Mouse (Mus musculus) adrenal gland, adult (tissue): ENCODE data around the gene Tnks1bp1.

Source experiments
- DNase-seq, 2 experiments: peaks; one replicate each; pipeline ENCODE4 v3.0.0; 2022 to 2023; ENCODE audit warnings: low spot score in 1 of 2; ENCODE audit not compliant: inconsistent age in 2 of 2

Tnks1bp1 gene

DNA sequence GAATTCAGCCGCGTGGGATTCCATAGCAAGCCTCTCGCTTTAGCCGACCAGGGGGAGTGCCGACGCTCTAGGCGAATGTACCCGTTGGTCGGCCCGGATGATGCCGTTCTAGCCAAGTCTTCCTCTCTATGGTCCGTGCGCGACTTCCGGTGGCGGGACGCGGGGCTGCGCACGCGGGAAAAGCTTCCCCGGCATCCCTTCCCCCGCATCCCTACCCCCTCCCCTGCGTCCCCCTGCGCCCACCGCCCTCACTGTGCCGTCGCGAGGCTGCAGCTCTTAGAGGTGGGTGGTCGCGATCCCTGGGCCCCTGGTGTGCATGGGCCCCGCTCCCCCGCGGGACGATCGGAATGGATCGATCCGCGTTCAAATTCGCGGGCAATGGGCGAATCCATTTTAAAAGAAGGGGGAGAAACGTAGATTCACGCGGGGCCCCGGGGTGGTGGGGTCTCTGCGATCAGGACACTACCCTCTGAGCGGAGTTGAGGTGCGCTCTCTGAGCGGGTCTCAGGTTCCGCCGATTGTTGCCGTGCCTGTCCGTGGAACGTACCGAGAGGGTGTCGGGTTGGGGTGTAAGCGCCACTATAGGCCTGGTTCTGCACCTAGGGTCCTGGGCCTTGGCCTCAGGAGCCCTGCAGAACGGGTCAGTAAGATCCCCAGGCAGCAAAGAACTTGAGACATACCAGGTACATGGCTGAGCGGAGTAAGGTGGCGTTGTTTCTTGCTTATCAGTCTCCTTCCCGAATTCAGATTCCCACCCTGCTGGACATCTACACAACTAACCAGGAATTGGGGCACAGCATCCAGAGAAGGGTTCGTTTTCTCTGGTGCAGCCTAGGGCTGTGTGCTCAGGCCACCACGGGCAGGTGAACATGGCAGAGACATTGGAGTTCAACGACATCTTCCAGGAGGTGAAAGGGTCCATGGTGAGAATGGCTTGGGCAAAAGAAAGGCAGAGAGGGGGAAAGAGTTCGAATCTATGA lies 10.5 kb upstream of the Tnks1bp1 start, which contains the start of the genes Ssrp1 and P2rx3:
Gene Ssrp1, plus strand, starts transcription at position 188 of the 980 bp plus-strand sequence.
Gene P2rx3, minus strand, starts transcription at position 416 of the 980 bp plus-strand sequence.
- peak; percentile 91 to 97 for DNase-seq

DNA sequence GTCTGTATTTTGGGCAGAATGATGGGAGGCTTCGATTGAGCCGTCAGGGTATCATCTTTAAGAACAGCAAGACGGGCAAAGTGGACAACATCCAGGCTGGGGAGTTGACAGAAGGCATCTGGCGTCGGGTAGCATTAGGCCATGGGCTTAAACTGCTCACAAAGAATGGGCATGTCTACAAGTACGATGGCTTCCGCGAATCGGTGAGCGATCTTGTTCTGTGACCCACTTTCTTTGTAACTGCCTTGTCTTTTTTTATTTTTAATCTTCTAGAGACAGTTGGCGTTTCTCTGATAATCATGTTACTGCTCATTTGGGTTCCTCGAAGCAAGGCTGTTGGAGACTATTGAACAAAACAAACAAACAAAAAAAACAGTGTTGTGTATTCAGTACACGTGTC lies 9.5 kb upstream of the Tnks1bp1 start:
- DNase-seq: no peak

DNA sequence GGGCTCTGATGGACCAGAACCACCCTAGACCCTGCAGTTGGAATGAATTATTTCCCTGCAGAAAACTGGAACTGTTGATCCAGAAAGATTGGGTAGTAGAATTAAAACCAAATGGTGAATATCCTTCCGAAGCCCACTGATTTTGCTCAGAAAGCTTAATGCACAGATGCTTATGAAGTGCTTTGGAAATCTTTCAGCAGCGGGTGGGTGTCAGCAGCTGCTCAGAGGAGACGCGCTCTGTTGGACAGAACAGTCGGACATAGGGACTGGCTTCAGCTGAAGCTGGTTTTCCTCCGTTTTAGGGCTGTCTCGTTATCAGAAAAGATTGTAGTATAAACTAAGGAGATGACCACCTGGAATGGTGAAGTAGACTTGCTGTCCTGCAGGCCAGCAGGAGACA lies 4.2 kb upstream of the Tnks1bp1 start:
- no peak for DNase-seq

DNA sequence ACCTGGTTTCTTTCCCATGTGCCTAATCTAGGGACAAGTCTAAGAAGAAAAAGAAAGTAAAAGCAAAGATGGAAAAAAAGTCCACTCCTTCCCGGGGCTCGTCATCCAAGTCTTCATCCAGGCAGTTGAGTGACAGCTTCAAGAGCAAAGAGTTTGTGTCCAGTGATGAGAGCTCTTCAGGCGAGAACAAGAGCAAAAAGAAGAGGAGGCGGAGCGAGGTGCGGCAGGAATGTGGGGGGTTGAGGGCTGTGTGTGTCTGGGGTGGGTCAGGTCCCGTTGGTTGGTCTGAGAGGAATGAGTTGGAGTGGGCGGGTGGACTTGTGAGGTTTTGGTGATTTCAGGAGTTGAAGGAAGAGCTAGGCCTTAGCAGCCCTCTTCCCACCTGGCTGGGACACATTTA lies 1.6 kb upstream of the Tnks1bp1 start:
- no peak for DNase-seq

DNA sequence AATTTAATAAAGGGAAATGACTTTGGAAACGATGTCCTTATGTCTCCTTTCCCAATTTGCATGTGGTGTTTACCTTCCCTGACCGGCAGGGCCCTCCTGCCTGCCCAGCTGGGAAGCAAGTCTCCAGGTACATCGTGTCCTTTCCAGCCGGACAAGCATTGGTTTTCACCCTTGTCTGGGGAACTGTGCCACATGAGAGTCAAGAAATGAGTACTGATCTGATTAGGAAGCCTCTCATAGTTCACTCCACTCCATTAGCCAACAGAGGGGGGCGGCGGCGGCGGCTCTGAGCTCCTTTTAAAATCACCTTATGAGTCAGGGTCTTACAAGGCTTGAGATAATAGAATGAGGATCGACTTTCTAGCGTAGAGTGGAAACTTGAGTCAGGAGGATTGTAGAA lies 741 bp upstream of the Tnks1bp1 start:
- peak in 1 of 2 experiments; percentile 57 for DNase-seq

DNA sequence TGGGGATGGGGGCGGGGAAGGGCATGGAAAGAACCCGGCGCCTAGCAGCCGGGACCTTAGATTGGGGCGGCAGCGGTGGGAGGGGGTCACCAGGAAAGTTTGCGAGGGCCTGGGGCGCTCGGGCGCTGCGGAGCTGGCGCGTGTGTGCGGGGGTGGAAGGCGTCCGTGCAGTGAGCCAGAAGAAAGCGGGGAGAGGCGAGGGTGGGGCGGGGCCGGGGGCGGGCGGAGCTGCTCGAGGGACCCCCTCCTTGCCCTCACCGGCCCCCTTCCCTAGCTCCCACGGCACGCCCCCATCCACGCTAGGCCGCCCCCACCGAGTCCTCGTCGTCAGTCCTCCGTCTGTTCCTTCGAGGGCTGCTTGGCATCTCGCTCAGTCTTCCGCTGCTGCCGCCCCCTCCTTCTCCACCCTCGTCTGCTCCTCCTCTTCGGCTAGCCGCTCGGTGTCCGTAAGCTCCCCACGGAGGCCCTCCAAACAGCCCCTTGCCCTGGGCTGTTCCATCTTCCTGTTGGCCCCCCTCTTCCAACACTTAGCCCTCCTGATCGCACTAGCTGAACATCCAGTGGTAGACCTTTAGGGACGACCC lies 438 bp downstream of the Tnks1bp1 start:
- DNase-seq: peak; percentile 81 to 92

DNA sequence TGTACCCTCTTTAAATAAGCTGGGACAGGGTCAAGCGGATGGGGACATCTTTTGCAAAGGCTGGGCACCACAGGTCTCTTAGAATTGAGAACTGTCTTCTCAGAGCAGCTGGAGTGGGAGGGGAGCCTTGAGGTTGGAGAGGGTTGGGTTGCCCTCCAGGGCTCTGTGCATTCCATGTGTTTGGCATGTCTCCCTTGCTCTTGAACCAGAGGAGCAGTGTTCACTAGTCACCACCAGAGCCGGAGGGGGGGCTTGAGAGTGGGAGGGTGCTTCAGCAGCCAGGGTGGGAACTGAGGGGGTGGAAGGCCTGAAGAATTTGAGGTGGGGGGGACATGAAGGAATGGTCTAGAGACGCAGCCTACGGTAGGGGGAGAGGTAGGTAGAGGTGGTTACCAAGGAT lies 1.5 kb downstream of the Tnks1bp1 start:
- peak; percentile 52 to 73 for DNase-seq

DNA sequence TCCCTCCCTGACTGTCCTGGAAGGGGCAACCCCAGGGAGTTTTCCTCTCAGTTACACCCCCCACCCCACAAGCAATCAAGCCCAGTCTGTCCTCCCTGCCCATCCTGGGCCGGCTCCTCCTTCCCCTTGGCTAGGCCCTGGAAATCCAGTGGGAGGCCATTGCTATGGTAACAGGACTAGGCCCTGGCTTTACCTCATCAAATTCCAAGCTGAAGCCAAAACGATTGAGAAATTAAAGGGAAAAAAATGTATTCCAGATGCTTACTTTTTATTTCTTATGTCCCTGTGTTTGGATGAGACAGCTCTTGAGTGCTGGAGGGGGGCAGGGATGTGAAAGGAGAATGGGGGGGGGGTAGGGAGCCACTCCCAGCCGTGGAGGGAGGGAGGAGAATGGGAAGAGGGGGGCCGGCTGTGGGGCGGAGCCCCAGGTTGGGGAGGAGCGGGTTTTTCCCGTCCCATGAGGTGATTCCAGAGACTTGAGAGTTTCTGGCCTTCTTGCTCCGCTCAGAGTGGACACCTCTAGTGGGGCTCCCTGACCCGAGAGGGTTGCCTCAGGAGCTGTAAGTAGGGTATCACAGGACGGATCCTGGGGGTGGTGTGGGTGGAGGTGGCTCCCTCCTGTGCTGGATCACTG lies 2.3 kb downstream of the Tnks1bp1 start:
- peak; percentile 84 to 92 for DNase-seq

DNA sequence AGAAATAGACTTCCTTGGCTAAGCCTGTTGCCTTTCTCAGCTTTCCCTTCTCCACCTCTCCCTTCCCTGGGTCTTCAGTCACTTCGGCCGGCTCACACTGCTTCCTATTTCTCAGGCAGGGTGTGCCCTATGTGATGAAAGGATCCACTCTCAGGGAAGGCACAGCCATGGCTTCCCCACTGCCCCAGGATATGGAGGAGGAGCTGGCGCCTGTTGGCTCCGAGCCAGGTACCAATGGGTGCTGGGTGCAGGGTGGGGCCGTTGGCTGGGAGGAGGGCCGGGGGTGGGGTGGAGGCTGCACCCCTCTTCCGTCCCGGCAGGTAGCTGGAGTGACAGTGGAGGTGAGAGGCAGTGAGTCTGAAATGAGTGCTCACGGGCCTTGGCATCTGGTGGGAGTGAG lies 2.9 kb downstream of the Tnks1bp1 start:
- peak in 1 of 2 experiments; percentile 64 for DNase-seq

DNA sequence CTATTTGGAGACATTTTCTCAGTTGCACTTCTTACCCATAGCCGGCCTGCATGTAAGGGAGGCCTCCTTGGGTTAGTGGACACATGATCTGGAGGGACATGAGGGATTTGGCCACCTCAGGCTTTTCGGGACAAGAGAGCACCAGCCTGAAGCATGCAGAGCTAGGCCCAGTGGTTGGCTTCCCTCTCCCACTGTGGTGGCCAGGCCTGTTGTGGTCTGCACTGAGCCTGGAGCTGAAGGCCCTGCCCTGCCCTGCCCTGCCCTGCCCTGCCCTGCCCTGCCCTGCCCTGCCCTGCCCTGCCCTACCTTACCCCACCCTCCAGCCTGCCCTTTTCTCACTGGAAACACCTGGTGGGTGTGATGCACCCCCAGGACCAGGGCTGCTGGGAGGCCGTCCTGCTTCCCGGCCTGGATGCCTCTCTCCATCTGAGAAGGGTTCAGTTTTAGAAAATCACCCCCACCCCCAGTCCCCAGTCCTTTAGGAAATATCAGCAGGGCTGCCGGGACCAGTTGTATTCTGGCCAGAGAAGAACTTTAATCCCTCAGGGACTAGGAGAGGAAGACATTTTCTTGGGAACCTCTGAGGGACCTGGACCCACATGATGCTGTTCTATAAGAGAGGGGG lies 5.5 kb downstream of the Tnks1bp1 start:
- no peak for DNase-seq

DNA sequence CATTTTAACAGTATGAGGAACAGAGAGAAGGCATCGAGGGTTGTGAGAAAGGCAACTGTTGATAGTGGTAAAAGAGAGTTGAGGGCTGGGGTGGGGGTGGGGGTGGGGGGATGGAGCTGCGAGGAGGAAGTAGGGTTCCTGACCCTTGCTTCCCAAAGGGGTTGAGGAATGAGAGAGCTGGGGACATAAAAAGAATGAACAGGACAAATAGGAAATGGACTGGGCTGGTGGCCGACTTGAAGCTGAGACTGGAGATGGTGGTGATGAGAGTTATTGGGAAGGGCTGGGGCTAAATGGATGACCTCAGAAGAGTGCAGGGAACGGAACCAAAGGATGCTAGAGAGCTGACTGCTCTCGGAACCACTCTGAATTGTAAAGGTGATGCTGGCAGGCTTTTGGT lies 8.9 kb downstream of the Tnks1bp1 start:
- DNase-seq: no peak

DNA sequence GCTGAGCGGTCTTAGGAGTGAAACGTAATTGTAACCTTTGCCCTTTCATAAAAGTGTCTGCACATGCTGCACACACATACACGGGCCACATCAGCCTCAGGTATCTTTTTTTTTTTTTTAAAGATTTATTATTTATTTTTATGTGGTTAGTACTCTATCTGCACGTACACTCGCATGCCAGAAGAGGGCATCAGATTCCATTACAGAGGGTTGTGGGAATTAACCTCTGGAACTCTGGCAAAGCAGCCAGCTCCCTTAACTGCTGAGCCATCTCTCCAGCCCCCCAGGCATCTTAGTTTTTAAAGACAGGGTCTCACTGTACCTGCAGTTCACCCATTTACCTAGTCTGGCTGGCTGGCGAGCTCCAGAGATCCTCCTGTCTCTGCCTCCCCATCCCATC lies 11.9 kb downstream of the Tnks1bp1 start:
- no peak for DNase-seq

DNA sequence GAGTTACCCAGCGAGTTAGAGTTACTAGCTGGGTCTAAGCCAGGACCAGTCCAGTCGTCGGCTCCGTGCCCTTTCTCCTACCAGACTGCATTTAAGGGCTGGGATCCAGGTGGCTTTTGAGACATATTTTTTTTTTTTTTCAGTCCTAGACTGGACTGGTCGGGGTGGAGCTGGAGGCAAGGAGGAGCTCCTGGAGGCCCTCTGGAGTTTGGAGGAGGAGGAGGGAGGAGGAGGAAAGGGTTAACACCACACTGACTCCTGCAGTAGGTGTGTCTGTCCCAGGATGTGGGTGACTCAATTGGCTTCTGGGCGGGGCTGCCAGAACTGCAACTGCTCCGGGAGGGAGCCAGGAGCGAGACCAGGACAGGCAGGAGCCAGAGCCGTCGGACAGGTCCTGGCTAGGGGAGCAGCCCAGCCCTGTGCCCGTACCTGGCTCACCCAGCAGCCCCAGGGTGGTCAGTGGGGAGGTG lies 12.8 kb downstream of the Tnks1bp1 start:
- DNase-seq: peak; percentile 88 to 95

DNA sequence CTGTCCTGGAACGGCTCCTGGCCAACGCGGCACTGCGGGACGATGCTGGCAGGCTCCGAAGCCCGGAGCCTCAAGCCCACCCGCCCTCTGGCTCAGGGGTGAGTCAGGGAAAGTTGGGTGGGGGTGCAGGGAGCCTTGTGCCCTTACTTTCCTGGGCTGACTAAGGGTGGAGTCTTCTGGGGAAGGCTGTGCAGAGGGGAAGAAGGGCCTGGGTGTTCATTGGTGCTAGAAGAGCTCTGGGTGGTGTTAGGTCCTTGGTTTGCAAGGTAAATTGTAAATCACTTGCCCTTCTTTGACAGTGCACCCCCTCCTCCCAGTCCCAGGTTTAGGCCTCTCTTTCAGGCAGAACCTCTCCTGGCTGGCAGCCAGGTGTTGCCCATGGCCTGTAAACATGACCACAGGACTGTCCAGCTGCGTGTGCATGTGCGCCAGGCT lies 13.3 kb downstream of the Tnks1bp1 start:
- DNase-seq: peak; percentile 60 to 84

DNA sequence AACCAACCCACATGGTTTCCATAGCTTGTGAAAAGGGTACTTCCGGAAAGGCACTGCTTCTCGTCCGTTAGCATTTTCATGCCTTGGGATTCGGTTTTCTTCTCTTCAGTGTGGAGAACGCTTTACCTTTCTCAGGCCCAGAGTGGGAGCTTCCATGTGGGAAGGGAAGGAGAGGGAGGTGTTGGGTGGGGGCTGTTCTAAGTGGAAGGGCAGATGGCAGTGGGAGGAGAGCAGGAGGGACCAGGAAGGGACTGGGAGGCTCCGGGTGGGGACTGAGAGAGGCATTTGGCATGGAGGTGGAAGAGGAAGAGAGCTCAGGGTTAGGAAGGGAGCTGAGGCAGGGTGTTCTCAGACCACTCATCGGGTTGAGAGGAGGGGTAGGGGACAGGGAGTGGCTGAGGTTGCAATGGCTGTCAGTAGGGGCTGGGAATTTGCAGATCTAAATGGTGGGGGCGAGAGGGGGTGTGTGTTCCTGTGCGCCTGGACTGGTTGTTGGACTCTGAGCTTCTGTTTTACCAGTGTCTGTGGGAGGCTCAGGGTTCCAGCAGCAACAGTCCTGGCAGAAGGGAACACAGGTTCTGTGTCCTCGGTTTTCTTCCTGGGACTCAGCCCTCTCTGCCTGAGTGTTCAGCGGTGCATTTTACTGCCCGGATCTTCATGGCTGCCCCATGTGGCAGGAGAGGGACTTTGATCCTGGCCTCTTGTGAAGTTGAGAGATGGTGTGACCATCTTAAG lies 17.5 kb downstream of the Tnks1bp1 start:
- DNase-seq: no peak

DNA sequence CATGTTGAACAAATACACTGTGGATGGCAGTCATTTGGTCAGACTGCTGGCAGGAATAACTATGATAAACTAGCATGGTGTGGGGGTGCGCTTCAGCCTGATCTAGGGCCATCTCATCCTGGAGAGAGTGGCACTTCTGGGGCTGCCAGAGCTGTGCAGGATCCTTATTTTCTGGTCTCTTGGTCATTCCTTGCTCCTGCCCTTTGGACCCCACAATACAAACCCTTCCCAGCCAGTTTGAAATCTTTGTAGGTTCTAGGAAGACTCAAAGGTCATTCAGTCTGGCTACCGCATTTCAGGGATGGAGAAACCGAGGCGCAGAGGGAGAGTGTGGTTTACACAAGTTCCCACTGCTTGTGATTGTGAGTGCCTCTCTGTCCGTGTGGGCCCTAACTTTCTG lies 19.1 kb downstream of the Tnks1bp1 start:
- DNase-seq: no peak

DNA sequence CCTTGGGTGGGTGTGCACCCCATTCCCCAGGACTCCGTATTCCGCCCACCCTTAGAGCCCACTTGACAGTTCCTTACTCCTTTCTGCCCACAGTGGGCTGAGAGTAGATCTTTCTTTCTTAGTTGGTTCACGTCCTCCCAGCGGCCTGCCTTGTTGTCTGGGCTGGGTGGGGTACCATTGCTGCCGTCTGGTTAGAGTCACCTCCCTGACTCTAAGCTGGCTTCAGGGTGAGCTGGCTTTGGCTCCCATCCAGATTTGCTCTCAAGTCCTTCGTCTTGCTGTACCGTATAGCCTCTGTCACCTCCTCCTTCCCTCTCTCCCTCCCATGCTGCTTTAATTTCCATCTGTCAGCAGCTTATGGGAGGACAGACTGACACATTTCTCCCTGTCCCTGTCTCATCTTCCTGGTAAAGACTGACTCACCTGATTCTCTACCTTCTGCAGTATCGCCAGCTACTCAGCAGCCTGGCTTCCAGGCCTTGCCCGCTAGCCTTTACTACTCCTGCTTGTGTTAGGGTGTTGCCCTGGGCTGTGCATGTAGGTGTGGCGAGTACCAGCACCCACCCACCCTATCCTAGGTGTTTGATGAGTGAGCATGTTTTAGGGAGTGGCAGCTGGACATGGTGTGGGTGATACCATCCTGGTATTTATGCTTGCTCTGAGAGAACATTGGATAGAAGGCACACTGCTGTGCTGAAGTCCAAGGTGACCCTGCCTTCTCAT lies 20.2 kb downstream of the Tnks1bp1 start:
- DNase-seq: no peak

DNA sequence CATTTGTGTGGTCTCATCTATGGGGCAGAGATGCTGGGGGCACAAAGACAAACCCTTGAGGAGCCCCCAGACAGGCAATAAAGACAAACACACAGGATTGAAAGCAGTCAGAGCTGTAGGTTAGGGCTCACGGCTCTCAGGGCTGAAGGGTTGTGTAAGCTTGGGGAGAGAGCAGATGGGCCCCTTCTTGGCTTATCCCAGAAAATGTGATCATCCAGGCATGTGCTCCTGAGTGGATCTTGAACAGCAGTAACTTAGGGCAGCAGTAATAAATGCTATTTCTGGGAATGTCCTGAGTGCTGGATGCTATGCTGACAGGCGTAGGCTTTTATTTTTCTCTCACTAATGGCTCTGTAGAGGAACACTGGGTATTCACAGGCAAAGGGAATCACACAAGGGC lies 20.8 kb downstream of the Tnks1bp1 start:
- DNase-seq: no peak

DNA sequence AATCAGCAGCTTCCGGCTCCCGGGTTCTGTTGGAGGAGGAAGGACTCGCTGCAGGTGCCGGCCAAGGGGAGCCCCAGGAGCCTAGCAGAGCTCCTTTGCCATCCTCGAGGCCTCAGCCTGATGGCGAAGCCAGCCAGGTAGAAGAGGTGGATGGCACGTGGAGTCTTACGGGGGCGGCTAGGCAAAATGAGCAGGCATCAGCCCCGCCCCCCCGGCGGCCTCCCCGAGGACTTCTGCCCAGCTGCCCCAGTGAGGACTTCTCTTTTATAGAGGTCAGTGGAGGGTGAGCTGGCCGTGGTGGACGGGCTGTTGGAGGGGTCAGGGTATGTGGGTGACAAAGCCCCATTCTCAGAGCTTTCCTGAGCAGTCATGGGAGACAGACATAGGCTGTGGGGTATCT lies 22.3 kb downstream of the Tnks1bp1 start:
- DNase-seq: no peak

DNA sequence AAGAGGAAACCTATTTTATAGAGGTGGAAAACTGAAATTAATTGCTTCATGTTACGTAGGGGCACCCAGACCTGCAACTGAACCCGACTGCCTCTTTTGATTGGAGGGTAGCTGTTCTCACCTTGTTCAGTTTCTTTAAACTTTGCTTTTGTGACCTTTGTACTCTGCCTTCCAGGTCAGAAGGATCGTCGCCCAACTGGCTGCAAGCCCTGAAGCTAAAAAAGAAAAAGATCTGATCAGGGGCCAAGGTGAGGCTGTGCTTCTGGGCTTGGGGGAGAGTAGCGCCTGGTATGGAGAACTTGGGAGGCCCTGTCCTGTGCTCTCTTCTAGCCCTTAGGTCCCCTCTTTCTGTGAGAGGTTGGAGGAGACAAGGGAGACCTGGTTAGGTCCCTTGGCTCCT lies 24.1 kb downstream of the Tnks1bp1 start:
- no peak for DNase-seq
